Mouse (Mus musculus): ENCODE measurements around the gene Ptpn23. TPM values are rescaled to one million over a fixed set of nuclear protein-coding genes. Genes with fewer than 3 reads are reported as not detected.
"Not testable (repeated sequence)": the region's sequence is repeated elsewhere in the genome, so short reads cannot be mapped to it uniquely, and the experiment has no call there.

Ptpn23 gene
- polyA plus RNA-seq, 1 experiment: 34.0 TPM

DNA sequence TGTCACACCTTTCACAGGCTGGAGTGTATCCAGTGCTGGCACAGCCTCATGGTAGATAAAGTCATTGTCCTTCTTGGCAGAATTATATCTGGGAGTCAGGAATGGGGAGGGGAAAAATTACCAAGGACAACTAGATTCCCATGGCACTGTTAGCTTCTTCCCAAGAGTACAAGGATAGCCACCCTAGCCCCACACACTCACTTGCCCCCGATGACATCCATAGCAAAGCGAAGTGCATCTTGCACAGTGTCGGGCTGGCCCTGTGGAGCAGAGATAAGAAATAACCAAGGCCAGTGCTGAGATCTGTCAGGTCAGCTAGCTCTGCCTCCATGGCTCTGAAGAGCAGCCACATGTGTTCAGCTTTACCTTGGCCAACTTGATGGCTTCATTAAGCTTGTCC lies 17.2 kb downstream of the Ptpn23 start:
- TF ChIP-seq CTCF (IDR thresholded peaks at IDR 0.05; ENCODE audit: insufficient read depth, low read length) (no peak), POLR2A (IDR thresholded peaks at IDR 0.05; ENCODE audit: borderline replicate concordance, extremely low read depth, low read depth, low read length) (no peak)

DNA sequence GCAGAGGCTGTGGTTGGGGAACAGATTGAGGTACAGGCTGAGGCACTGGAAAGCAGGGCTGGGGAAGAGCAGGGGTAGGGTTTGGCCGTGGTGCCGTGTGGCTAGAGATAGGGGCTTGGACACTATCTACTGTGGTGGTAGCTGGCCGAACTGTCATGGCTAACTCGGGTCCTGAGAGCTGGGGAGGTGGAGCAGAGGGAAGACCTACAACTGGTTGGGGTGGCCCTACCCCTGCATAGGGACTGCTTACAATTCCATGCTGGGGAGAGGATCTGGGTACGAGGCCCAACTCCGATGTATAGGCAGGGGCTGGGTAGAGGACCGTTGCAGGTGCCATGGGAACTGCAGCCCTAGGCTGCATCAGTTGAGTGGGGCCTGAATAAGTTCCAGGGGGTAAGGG lies 20.0 kb downstream of the Ptpn23 start:
- no peak for DNase-seq
- TF ChIP-seq CTCF (IDR thresholded peaks at IDR 0.05; ENCODE audit: insufficient read depth, low read length) (no peak), POLR2A (IDR thresholded peaks at IDR 0.05; ENCODE audit: borderline replicate concordance, extremely low read depth, low read depth, low read length) (no peak)
- no peak overlapping the region for H3K4me3 ChIP-seq (replicated peaks; ENCODE audit: extremely low read depth, low read depth, low read length)
- H3K4me1 ChIP-seq (ENCODE audit: control insufficient read depth, insufficient read depth, low read length): no peaks in the 10 kb centered on the region
- 97% methylated on average over 7 of the region's 7 CpGs for WGBS

More for the DNA sequence above, 17.2 kb downstream of the Ptpn23 start:
- no peak for DNase-seq
- WGBS: 96% methylated on average over 3 of the region's 3 CpGs
- no peaks in the 10 kb centered on the region for H3K4me1 ChIP-seq (ENCODE audit: control insufficient read depth, insufficient read depth, low read length)
- H3K4me3 ChIP-seq (replicated peaks; ENCODE audit: extremely low read depth, low read depth, low read length): no peak overlapping the region

DNA sequence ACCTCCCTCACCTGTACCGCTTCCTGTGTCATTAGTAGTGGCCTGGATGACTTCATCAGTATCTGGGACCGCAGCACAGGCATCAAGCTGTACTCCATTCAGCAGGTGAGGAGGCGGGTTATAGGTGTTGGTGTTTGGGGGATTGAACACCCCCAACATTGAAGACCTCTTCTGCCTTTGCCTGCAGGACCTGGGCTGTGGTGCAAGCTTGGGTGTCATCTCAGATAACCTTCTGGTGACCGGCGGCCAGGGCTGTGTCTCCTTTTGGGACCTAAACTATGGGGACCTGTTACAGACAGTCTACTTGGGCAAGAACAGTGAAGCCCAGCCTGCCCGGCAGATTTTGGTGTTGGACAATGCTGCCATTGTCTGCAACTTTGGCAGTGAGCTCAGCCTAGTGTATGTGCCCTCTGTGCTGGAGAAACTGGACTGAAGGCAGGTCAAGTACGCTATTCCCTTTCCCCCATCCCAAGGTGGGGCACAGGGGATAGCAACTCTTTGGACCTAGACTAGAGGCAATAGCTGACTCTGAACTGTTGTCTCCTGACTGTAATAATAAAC lies 23.6 kb downstream of the Ptpn23 start:
- H3K4me1 ChIP-seq (ENCODE audit: control insufficient read depth, insufficient read depth, low read length): no peaks in the 10 kb centered on the region
- no peak overlapping the region for H3K4me3 ChIP-seq (replicated peaks; ENCODE audit: extremely low read depth, low read depth, low read length)
- DNase-seq: no peak
- whole genome bisulfite sequencing: 80% methylated on average over 7 of the region's 7 CpGs
- TF ChIP-seq POLR2A (IDR thresholded peaks at IDR 0.05; ENCODE audit: borderline replicate concordance, extremely low read depth, low read depth, low read length): no peak
- no peak for TF ChIP-seq CTCF (IDR thresholded peaks at IDR 0.05; ENCODE audit: insufficient read depth, low read length)

DNA sequence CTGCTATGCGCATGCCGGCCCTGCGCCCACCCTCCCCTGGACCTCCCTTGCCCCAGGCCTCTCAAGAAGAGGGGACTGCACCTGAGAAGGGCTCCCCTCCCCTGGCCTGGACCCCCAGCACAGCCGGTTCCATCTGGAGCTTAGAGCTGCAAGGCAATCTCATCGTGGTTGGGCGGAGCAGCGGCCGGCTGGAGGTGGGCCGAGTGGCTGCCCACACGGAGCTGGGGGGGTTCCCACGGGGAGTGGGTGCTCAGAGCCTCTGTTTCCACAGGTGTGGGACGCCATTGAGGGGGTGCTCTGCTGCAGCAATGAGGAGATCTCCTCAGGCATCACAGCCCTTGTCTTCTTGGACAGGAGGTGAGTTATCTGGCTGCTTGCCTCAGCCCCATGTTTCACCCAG lies 26.7 kb downstream of the Ptpn23 start:
- Histone ChIP-seq H3K4me1 (ENCODE audit: control insufficient read depth, insufficient read depth, low read length) (no peaks in the 10 kb centered on the region), H3K4me3 (replicated peaks; ENCODE audit: extremely low read depth, low read depth, low read length) (no peak overlapping the region)
- no peak for DNase-seq
- TF ChIP-seq POLR2A (IDR thresholded peaks at IDR 0.05; ENCODE audit: borderline replicate concordance, extremely low read depth, low read depth, low read length) (no peak), CTCF (IDR thresholded peaks at IDR 0.05; ENCODE audit: insufficient read depth, low read length) (no peak)
- WGBS: 69% methylated on average over 12 of the region's 12 CpGs

DNA sequence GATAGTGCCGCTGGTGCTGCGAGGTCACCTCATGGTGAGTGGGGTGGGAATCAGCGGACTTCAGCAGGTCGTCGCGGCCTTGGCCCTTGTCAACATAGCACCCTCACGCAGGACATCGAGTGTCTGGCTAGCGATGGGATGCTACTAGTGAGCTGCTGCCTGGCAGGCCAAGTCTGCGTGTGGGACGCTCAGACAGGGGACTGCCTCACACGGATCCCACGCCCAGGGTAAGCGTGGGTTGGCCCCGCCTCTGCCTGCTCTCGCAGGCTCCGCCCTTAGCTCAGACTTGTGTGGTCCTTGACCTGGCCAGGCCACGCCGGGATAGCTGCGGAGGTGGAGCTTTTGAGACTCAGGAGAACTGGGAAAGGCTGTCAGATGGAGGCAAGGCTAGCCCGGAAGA lies 27.4 kb downstream of the Ptpn23 start:
- DNase-seq: peak; percentile 24
- 40% methylated on average over 21 of the region's 21 CpGs for WGBS
- peak overlapping the region; percentile 6 for H3K4me3 ChIP-seq (replicated peaks; ENCODE audit: extremely low read depth, low read depth, low read length)
- H3K4me1 ChIP-seq (ENCODE audit: control insufficient read depth, insufficient read depth, low read length): no peaks in the 10 kb centered on the region
- TF ChIP-seq CTCF (IDR thresholded peaks at IDR 0.05; ENCODE audit: insufficient read depth, low read length) (no peak), POLR2A (IDR thresholded peaks at IDR 0.05; ENCODE audit: borderline replicate concordance, extremely low read depth, low read depth, low read length) (no peak)

DNA sequence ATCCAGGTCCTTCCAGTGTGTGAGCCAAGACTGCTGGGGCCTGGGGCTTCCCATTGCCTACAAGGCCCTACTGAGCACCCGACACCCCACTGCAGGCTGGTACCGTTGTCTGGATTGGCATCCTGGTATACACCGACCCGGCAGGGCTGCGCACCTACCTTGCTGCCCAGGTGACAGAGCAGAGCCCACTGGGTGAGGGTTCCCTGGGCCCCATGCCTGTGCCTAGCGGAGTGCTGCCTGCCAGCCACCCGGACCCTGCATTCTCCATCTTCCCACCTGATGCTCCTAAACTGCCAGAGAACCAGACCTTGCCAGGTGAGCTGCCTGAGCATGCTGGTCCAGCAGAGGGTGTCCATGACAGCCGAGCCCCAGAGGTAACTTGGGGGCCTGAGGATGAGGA lies 28.7 kb downstream of the Ptpn23 start:
- 95% methylated on average over 8 of the region's 8 CpGs for WGBS
- TF ChIP-seq CTCF (IDR thresholded peaks at IDR 0.05; ENCODE audit: insufficient read depth, low read length) (no peak), POLR2A (IDR thresholded peaks at IDR 0.05; ENCODE audit: borderline replicate concordance, extremely low read depth, low read depth, low read length) (no peak)
- no peak for DNase-seq
- Histone ChIP-seq H3K4me3 (replicated peaks; ENCODE audit: extremely low read depth, low read depth, low read length) (no peak overlapping the region), H3K4me1 (ENCODE audit: control insufficient read depth, insufficient read depth, low read length) (no peaks in the 10 kb centered on the region)

DNA sequence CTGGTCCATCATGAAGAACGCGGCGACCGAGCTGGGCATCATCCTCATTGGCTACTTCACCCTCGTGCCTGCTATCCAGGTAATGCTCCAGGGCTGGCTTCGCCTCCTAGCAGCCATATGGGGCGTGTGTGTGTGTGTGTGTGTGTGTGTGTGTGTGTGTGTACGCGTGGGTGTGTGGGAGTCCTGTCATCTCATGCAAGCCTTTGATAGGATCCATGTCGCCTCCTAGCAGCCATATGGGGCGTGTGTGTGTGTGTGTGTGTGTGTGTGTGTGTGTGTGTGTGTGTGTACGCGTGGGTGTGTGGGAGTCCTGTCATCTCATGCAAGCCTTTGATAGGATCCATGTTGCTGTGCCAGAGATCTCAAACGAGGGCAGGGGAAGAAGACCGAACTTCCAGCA lies 30.4 kb downstream of the Ptpn23 start:
- WGBS: 89% methylated on average over 15 of the region's 15 CpGs

DNA sequence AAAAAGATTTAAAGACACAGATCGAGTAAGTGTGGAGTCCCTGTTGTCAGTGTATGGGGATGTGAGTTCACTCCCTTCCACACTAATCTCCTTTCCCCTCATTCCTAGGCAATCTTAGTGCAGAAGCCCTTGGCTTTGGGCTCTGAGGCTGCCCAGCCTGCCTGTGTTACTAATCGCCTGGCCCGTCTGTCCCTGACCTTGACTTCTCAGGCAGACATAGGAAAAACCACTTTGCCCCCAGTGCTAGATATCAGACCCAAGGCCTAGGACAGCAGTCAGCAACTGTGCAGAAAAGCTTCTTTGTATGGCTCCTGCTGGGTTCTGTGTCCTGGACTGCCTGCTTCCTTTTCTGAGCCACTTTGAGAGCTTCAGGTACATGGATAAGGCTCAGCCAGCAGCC lies 32.3 kb downstream of the Ptpn23 start:
- no peak for DNase-seq
- WGBS: 92% methylated on average over 3 of the region's 3 CpGs
- TF ChIP-seq POLR2A (IDR thresholded peaks at IDR 0.05; ENCODE audit: borderline replicate concordance, extremely low read depth, low read depth, low read length) (no peak), CTCF (IDR thresholded peaks at IDR 0.05; ENCODE audit: insufficient read depth, low read length) (no peak)

More for the DNA sequence above, 30.4 kb downstream of the Ptpn23 start:
- not testable (repeated sequence) for H3K4me1 ChIP-seq (ENCODE audit: control insufficient read depth, insufficient read depth, low read length); DNase-seq; H3K4me3 ChIP-seq (replicated peaks; ENCODE audit: extremely low read depth, low read depth, low read length)

DNA sequence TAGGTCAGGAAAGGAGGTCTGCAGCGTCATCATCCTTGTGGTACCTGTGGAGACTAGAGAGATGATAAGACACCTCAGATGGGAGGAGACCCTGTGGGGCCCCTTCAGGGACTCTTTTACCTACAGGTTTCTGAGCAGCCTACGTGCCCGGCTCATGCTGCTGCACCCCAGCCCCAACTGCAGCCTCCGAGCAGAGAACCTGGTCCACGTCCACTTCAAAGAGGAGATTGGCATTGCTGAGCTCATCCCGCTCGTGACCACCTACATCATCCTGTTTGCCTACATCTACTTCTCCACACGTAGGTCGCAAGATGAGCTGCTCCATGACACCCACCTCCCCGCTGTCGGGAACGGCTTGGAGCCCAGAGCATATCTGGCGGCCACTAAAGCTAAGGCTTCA lies 34.1 kb downstream of the Ptpn23 start:
- Histone ChIP-seq H3K4me1 (ENCODE audit: control insufficient read depth, insufficient read depth, low read length) (no peaks in the 10 kb centered on the region), H3K4me3 (replicated peaks; ENCODE audit: extremely low read depth, low read depth, low read length) (no peak overlapping the region)
- 93% methylated on average over 13 of the region's 13 CpGs for WGBS
- DNase-seq: no peak
- no peak for TF ChIP-seq CTCF (IDR thresholded peaks at IDR 0.05; ENCODE audit: insufficient read depth, low read length)
- no peak for TF ChIP-seq POLR2A (IDR thresholded peaks at IDR 0.05; ENCODE audit: borderline replicate concordance, extremely low read depth, low read depth, low read length)

More for the DNA sequence above, 32.3 kb downstream of the Ptpn23 start:
- Histone ChIP-seq H3K4me1 (ENCODE audit: control insufficient read depth, insufficient read depth, low read length) (no peaks in the 10 kb centered on the region), H3K4me3 (replicated peaks; ENCODE audit: extremely low read depth, low read depth, low read length) (no peak overlapping the region)

DNA sequence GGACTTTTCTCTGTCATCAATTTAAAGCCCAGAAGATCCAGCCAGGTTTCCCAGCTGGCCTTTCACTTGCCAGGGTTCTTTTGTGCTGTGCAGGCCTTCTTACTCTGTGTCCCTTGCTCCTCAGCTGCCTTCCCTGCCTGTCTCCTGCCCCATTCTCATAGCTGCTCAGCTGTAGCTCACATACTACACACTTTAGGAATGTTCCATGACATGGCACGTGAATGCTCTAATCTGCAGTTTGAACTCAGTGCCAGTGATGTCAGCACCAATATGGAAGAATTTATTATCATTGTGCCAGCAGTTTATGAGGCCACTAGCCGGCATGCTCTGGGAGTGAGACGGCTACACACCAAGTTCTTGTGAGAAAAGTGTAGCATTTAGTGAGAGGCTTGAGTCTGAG lies 38.2 kb downstream of the Ptpn23 start:
- no peak for DNase-seq
- Histone ChIP-seq H3K4me3 (replicated peaks; ENCODE audit: extremely low read depth, low read depth, low read length) (no peak overlapping the region), H3K4me1 (ENCODE audit: control insufficient read depth, insufficient read depth, low read length) (peaks cover 4% of the 10 kb centered on the region; the same call in 1 of the 2 replicates)
- 80% methylated on average over 3 of the region's 3 CpGs for WGBS
- no peak for TF ChIP-seq POLR2A (IDR thresholded peaks at IDR 0.05; ENCODE audit: borderline replicate concordance, extremely low read depth, low read depth, low read length)
- TF ChIP-seq CTCF (IDR thresholded peaks at IDR 0.05; ENCODE audit: insufficient read depth, low read length): no peak

Data from lung, adult 2 months (tissue).